Mouse (Mus musculus) embryonic facial prominence, embryonic 14.5 days (tissue): ENCODE measurements at regions not wholly inside any gene's neighbourhood (a gene's known extent, or its start where the extent isn't known, plus 50 kb on each side); places are given as distances from the start of the nearest gene placed in this dataset.

Experiments used
- ATAC-seq: fragments of 200-750 bp; cut with Nextera tagmentation; 2 replicates; pipeline ENCODE4 v1.8.0; 2017; ENCODE audit warnings: low read depth, moderate number of reproducible peaks, moderate TSS enrichment
- DNase-seq: peaks from one replicate; pipeline ENCODE4 v3.0.0-alpha.2; 2015; ENCODE audit warnings: low spot score
- H3K27ac ChIP-seq: fragments of 300-500 bp; sonication (generic); replicated peaks from 2 replicates; pipeline ENCODE4 v1.5.1; 2014; ENCODE audit warnings: low read depth, mild to moderate bottlenecking, low read length, moderate library complexity
- H3K27me3 ChIP-seq: fragments of 300-500 bp; sonication (generic); replicated peaks from 2 replicates; pipeline ENCODE4 v1.6.1; 2014; ENCODE audit warnings: low read length; ENCODE audit not compliant: control insufficient read depth, insufficient read depth
- H3K36me3 ChIP-seq: fragments of 300-500 bp; sonication (generic); 2 replicates; pipeline ENCODE4 v1.6.1; 2014; ENCODE audit warnings: low read length, mixed read lengths; ENCODE audit not compliant: control insufficient read depth, insufficient read depth
- H3K4me1 ChIP-seq: fragments of 300-500 bp; sonication (generic); 2 replicates; pipeline ENCODE4 v1.6.1; 2014; ENCODE audit warnings: antibody characterized with exemption, low read length; ENCODE audit not compliant: control insufficient read depth, insufficient read depth
- H3K4me2 ChIP-seq: fragments of 300-500 bp; sonication (generic); 2 replicates; pipeline ENCODE4 v1.6.1; 2014; ENCODE audit warnings: low read depth, mild to moderate bottlenecking, low read length, moderate library complexity, mixed read lengths
- H3K4me3 ChIP-seq: fragments of 300-500 bp; sonication (generic); 2 replicates; pipeline ENCODE4 v1.5.1; 2014; ENCODE audit warnings: low read depth, mild to moderate bottlenecking, low read length
- H3K9ac ChIP-seq: fragments of 300-500 bp; sonication (generic); 2 replicates; pipeline ENCODE4 v1.6.1; 2014; ENCODE audit warnings: low read depth, mild to moderate bottlenecking, low read length, moderate library complexity, mixed read lengths
- H3K9me3 ChIP-seq: fragments of 300-500 bp; sonication (generic); 2 replicates; pipeline ENCODE4 v1.6.1; 2016; ENCODE audit warnings: low read length; ENCODE audit not compliant: control insufficient read depth
- WGBS: fragments of 180-500 bp; shearing (Covaris S2); extraction: QIAGEN DNeasy Blood & Tissue Kit; methylation state at CpG from one replicate; pipeline ENCODE4 v1.1.7; 2014; 5-methylcytosine and 5-hydroxymethylcytosine counted together

GRCm38 (mm10) chr3:21854340-21854739 lies 222.1 kb upstream of the Tbl1xr1 start:
- H3K36me3 ChIP-seq = no peaks in the 10 kb centered on the region
- 65% methylated on average over 2 of the region's 2 CpGs for WGBS
- DNase-seq = no peak
- ATAC-seq = no peak
- no peak overlapping the region for H3K9ac ChIP-seq
- H3K27me3 ChIP-seq = no peaks in the 10 kb centered on the region
- H3K27ac ChIP-seq = no peak overlapping the region
- no peak overlapping the region for H3K4me2 ChIP-seq
- no peak overlapping the region for H3K4me3 ChIP-seq
- H3K4me1 ChIP-seq = no peaks in the 10 kb centered on the region
- no peaks in the 10 kb centered on the region for H3K9me3 ChIP-seq

GRCm38 (mm10) chr3:21859436-21859835 lies 217.0 kb upstream of the Tbl1xr1 start:
- Histone ChIP-seq H3K9ac (no peak overlapping the region), H3K27ac (no peak overlapping the region), H3K36me3 (no peaks in the 10 kb centered on the region), H3K27me3 (no peaks in the 10 kb centered on the region), H3K4me3 (no peak overlapping the region), H3K4me1 (no peaks in the 10 kb centered on the region), H3K9me3 (no peaks in the 10 kb centered on the region), H3K4me2 (no peak overlapping the region)
- WGBS = 70% methylated on average over 1 of the region's 1 CpGs
- DNase-seq (peak; percentile 65), ATAC-seq (no peak)

GRCm38 (mm10) chr3:21860915-21861635 lies 215.4 kb upstream of the Tbl1xr1 start:
- DNase-seq (no peak), ATAC-seq (no peak)
- Histone ChIP-seq H3K9me3 (no peaks in the 10 kb centered on the region), H3K9ac (no peak overlapping the region), H3K4me2 (no peak overlapping the region), H3K27ac (no peak overlapping the region), H3K27me3 (no peaks in the 10 kb centered on the region), H3K4me3 (no peak overlapping the region), H3K4me1 (no peaks in the 10 kb centered on the region), H3K36me3 (no peaks in the 10 kb centered on the region)
- WGBS = 60% methylated on average over 4 of the region's 4 CpGs

GRCm38 (mm10) chr3:21861636-21861970 lies 214.8 kb upstream of the Tbl1xr1 start:
- Histone ChIP-seq H3K36me3 (no peaks in the 10 kb centered on the region), H3K27ac (no peak overlapping the region), H3K4me1 (no peaks in the 10 kb centered on the region), H3K4me2 (no peak overlapping the region), H3K4me3 (no peak overlapping the region), H3K9me3 (no peaks in the 10 kb centered on the region), H3K9ac (no peak overlapping the region), H3K27me3 (no peaks in the 10 kb centered on the region)
- ATAC-seq (no peak), DNase-seq (no peak)
- 86% methylated on average over 4 of the region's 4 CpGs for WGBS

GRCm38 (mm10) chr3:21864391-21864790 lies 212.1 kb upstream of the Tbl1xr1 start:
- H3K4me2 ChIP-seq = no peak overlapping the region
- H3K4me3 ChIP-seq = no peak overlapping the region
- no peaks in the 10 kb centered on the region; the same call in 1 of the 2 replicates for H3K4me1 ChIP-seq
- no peak overlapping the region for H3K27ac ChIP-seq
- H3K36me3 ChIP-seq = no peaks in the 10 kb centered on the region
- no peak for ATAC-seq
- H3K27me3 ChIP-seq = no peaks in the 10 kb centered on the region
- no peaks in the 10 kb centered on the region for H3K9me3 ChIP-seq
- H3K9ac ChIP-seq = no peak overlapping the region
- WGBS = 54% methylated on average over 5 of the region's 5 CpGs
- no peak for DNase-seq

GRCm38 (mm10) chr3:21865856-21866255 lies 210.6 kb upstream of the Tbl1xr1 start:
- 92% methylated on average over 1 of the region's 1 CpGs for WGBS
- Histone ChIP-seq H3K4me3 (no peak overlapping the region), H3K27me3 (no peaks in the 10 kb centered on the region), H3K4me2 (no peak overlapping the region), H3K9ac (no peak overlapping the region), H3K36me3 (no peaks in the 10 kb centered on the region), H3K9me3 (no peaks in the 10 kb centered on the region), H3K27ac (no peak overlapping the region), H3K4me1 (no peaks in the 10 kb centered on the region; the same call in 1 of the 2 replicates)
- no peak for DNase-seq
- no peak for ATAC-seq

GRCm38 (mm10) chr3:21878396-21878795 lies 198.1 kb upstream of the Tbl1xr1 start:
- 58% methylated on average over 2 of the region's 2 CpGs for WGBS
- Histone ChIP-seq H3K27me3 (no peaks in the 10 kb centered on the region), H3K9me3 (no peaks in the 10 kb centered on the region), H3K9ac (no peak overlapping the region), H3K36me3 (no peaks in the 10 kb centered on the region), H3K4me2 (no peak overlapping the region), H3K4me1 (no peaks in the 10 kb centered on the region), H3K27ac (no peak overlapping the region), H3K4me3 (no peak overlapping the region)
- ATAC-seq (no peak), DNase-seq (no peak)

- H3K36me3 ChIP-seq = no peaks in the 10 kb centered on the region
- 77% methylated on average over 3 of the region's 3 CpGs for WGBS
- H3K9ac ChIP-seq = no peak overlapping the region
- no peak overlapping the region for H3K4me2 ChIP-seq
- ATAC-seq (no peak), DNase-seq (no peak)
- H3K27me3 ChIP-seq = no peaks in the 10 kb centered on the region
- no peak overlapping the region for H3K4me3 ChIP-seq
- no peaks in the 10 kb centered on the region for H3K9me3 ChIP-seq
- H3K4me1 ChIP-seq = no peaks in the 10 kb centered on the region
- no peak overlapping the region for H3K27ac ChIP-seq
Measured at GRCm38 (mm10) chr3:21884216-21884615, 192.2 kb upstream of the Tbl1xr1 start.

GRCm38 (mm10) chr3:21888710-21889109 lies 187.7 kb upstream of the Tbl1xr1 start:
- DNase-seq = no peak
- no peak overlapping the region for H3K4me2 ChIP-seq
- H3K9ac ChIP-seq = no peak overlapping the region
- H3K27me3 ChIP-seq = no peaks in the 10 kb centered on the region
- no peak overlapping the region for H3K27ac ChIP-seq
- peaks cover 7% of the 10 kb centered on the region for H3K4me1 ChIP-seq
- ATAC-seq = no peak
- H3K36me3 ChIP-seq = no peaks in the 10 kb centered on the region
- H3K4me3 ChIP-seq = no peak overlapping the region
- H3K9me3 ChIP-seq = no peaks in the 10 kb centered on the region
- 87% methylated on average over 3 of the region's 3 CpGs for WGBS
